Mouse (Mus musculus) heart, embryonic 13.5 days (tissue): Measurements from ENCODE around the gene Ubtf. TPM values are rescaled to one million over a fixed set of nuclear protein-coding genes. Genes with fewer than 3 reads are reported as not detected.

Source experiments
- ATAC-seq: fragments of 200-750 bp; cut with Nextera tagmentation; 2 replicates; pipeline ENCODE4 v1.8.0; 2017; ENCODE audit warnings: moderate TSS enrichment; ENCODE audit not compliant: insufficient number of reproducible peaks, low FRiP score, low TSS enrichment; ENCODE audit errors: extremely low read depth
- H3K27ac ChIP-seq: fragments of 300-500 bp; sonication (generic); replicated peaks from 2 replicates; pipeline ENCODE4 v1.5.1; 2015; ENCODE audit warnings: moderate library complexity, mild to moderate bottlenecking, inconsistent platforms
- H3K27me3 ChIP-seq: fragments of 300-500 bp; sonication (generic); replicated peaks from 2 replicates; pipeline ENCODE4 v1.6.1; 2015; ENCODE audit warnings: mild to moderate bottlenecking, inconsistent platforms
- H3K36me3 ChIP-seq: fragments of 300-500 bp; sonication (generic); 2 replicates; pipeline ENCODE4 v1.6.1; 2015; ENCODE audit warnings: mild to moderate bottlenecking, inconsistent platforms
- H3K4me1 ChIP-seq: fragments of 300-500 bp; sonication (generic); 2 replicates; pipeline ENCODE4 v1.6.1; 2015; ENCODE audit warnings: inconsistent platforms
- H3K4me2 ChIP-seq: fragments of 300-500 bp; sonication (generic); 2 replicates; pipeline ENCODE4 v1.6.1; 2015; ENCODE audit warnings: inconsistent platforms, mild to moderate bottlenecking, moderate library complexity
- H3K4me3 ChIP-seq: fragments of 300-500 bp; sonication (generic); 2 replicates; pipeline ENCODE4 v1.5.1; 2015; ENCODE audit warnings: moderate library complexity, mild to moderate bottlenecking, inconsistent platforms
- H3K9ac ChIP-seq: fragments of 300-500 bp; sonication (generic); 2 replicates; pipeline ENCODE4 v1.6.1; 2015; ENCODE audit warnings: inconsistent platforms, mild to moderate bottlenecking, moderate library complexity
- H3K9me3 ChIP-seq: fragments of 300-500 bp; sonication (generic); 2 replicates; pipeline ENCODE4 v1.6.1; 2016; ENCODE audit warnings: inconsistent platforms
- WGBS: fragments of 180-500 bp; shearing (Covaris S2); methylation state at CpG from one replicate; pipeline ENCODE4 v1.1.7; 2015; ENCODE audit warnings: mixed read lengths; 5-methylcytosine and 5-hydroxymethylcytosine counted together
- polyA plus RNA-seq: library from polyadenylated mRNA; unstranded; fragments of >200 nt; fragmentation: Nextera tagmentation; extraction: Ambion mirVana; gene quantifications from 2 replicates; pipeline ENCODE4 v1.2.1, GENCODE M21; 2015

Gene Ubtf
- polyA plus RNA-seq, 1 experiment from 2014 or later = 51.1 TPM

DNA sequence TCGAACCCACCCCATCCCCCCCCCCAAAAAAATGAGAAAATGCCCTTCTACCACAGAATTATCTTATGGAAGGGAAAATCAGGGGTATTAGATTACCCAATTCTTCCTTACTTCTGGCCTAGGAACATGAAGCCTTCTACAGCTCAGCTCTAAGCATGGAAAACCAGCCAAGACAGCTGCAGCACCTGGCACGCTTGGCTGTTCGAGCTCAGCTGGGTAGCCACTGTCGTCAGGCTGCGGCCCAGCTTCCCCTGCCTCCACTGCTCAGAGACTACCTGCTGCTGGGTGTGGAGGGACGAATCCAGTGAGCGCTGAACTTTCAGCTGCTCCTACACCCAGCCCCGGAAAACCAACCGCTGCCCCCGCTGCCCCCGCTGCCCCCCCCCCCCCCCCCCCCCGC, 41.8 kb downstream of the Ubtf start:
- Histone ChIP-seq H3K36me3 (no peaks in the 10 kb centered on the region), H3K4me2 (no peak overlapping the region), H3K27me3 (peaks cover 10% of the 10 kb centered on the region), H3K9me3 (no peaks in the 10 kb centered on the region), H3K4me1 (peaks cover 12% of the 10 kb centered on the region), H3K27ac (no peak overlapping the region), H3K9ac (no peak overlapping the region), H3K4me3 (no peak overlapping the region)
- WGBS = 61% methylated on average over 10 of the region's 12 CpGs
- ATAC-seq = no peak

GRCm38 (mm10) chr11:102276411-102276915, 43.1 kb downstream of the Ubtf start:
- peak; percentile 46; the same call in 1 of the 2 replicates for ATAC-seq
- 2% methylated on average over 33 of the region's 33 CpGs for WGBS
- peaks cover 12% of the 10 kb centered on the region for H3K4me1 ChIP-seq
- H3K9ac ChIP-seq = peak overlapping the region; percentile 80
- peak overlapping the region; percentile 79 for H3K4me2 ChIP-seq
- no peaks in the 10 kb centered on the region for H3K36me3 ChIP-seq
- no peak overlapping the region for H3K27ac ChIP-seq
- peak overlapping the region; percentile 51 for H3K4me3 ChIP-seq
- peaks cover 10% of the 10 kb centered on the region for H3K27me3 ChIP-seq
- no peaks in the 10 kb centered on the region for H3K9me3 ChIP-seq

DNA sequence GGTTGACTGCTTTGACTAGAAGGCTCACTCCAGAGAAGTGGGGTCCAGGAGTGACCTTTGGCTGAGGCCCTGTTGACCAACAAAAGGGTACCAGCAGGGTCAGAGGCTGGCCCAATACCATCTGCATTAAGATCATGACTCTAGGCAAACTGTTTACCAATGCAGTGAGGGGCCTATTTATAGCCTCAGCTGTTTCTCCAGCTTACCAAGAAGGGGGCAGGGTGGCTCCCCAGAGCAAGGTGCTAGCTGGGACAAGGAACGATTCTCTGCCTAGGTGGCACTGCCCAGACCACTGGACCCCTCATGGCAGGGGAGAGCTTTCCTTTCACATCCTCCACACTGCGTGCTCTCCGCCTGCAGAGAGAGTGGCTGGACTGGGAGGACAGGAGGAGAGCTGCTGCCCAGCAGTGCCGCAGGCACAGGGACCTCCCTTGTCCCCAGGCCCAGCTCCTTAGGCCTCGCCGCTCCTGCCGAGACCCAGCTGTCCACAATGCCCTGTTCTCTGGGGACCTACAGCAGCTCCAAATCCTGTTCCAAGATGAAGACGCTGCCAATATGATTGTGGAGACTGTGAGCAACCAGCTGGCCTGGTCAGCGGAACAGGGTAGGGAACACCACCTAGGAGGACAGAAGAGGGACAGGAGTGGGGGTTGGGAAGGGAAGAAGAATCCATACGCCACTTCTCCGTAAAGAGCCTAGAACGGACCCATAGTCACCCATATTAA, 50.9 kb downstream of the Ubtf start, which contains the start of gene Asb16:
Asb16 (plus strand) TSS at position 224 of the 725 bp plus-strand sequence.
- Histone ChIP-seq H3K27ac (0 out of 2 replicates have a peak within 1 kb of the TSS, but pooled peaks have one; percentile 28), H3K27me3 (no peaks in the 10 kb centered on the region; the same call in 1 of the 2 replicates), H3K4me1 (peaks cover 17% of the 10 kb centered on the region), H3K9ac (peak within 1 kb of the TSS; percentile 37; the same call in 1 of the 2 replicates), H3K4me2 (peak within 1 kb of the TSS; percentile 9; the same call in 1 of the 2 replicates), H3K36me3 (peaks cover 4% of the 10 kb centered on the region; the same call in 1 of the 2 replicates), H3K4me3 (no peak within 1 kb of the TSS), H3K9me3 (no peaks in the 10 kb centered on the region)
- WGBS = 82% methylated on average over 12 of the region's 12 CpGs
- ATAC-seq = no peak

DNA sequence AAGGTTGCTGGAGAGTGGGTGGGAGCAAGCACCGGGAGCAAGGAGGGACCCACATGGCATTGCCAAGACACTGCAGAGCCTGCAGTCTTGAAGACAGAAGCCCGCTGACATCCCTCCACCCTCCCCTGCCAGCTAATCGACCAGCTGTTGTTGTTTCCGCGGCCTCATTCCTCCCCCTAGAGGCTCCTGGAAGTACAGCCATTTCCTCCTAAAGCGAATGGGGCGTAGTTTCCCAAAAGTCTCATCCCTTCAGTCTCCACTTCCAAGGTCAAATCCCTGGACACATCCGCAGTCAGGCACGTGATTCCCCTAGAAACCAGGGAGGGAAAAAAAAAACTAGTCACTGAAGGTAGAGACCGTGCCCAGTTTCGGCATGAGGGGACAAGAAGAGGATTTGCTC, 52.1 kb downstream of the Ubtf start:
- Histone ChIP-seq H3K4me1 (peaks cover 17% of the 10 kb centered on the region), H3K27me3 (no peaks in the 10 kb centered on the region; the same call in 1 of the 2 replicates), H3K9me3 (no peaks in the 10 kb centered on the region), H3K4me3 (no peak overlapping the region), H3K36me3 (peaks cover 14% of the 10 kb centered on the region), H3K9ac (0 out of 2 replicates have a peak overlapping the region, but pooled peaks have one; percentile 37), H3K4me2 (peak overlapping the region; percentile 9; the same call in 1 of the 2 replicates), H3K27ac (no peak overlapping the region)
- 4% methylated on average over 11 of the region's 11 CpGs for WGBS
- no peak for ATAC-seq

GRCm38 (mm10) chr11:102266631-102267355, 52.7 kb downstream of the Ubtf start:
- Histone ChIP-seq H3K36me3 (peaks cover 21% of the 10 kb centered on the region), H3K9ac (0 out of 2 replicates have a peak overlapping the region, but pooled peaks have one; percentile 37), H3K27ac (no peak overlapping the region), H3K27me3 (no peaks in the 10 kb centered on the region), H3K4me1 (peaks cover 17% of the 10 kb centered on the region), H3K9me3 (no peaks in the 10 kb centered on the region), H3K4me2 (no peak overlapping the region), H3K4me3 (no peak overlapping the region)
- ATAC-seq = no peak
- WGBS = 86% methylated on average over 8 of the region's 8 CpGs

DNA sequence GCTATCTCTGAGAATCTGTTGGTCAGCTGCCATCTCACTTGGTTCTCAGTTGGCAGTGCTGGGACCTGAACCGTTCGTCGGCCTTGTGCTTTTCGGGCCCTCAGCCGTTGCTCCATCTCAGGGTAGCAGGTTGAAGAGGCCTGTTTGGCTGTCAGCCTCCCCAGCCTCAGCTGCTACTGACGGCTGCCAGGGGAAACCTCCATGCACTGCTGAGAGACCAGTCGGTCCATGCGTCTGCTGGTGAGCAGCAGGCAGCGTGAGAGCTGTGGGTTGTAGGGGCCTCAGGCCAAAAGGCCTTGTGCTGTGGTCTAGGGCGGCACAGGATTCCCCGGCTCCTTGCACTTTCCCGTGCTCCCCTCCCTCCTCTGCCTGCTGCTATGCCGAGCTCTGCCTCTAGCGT, 53.7 kb downstream of the Ubtf start:
- ATAC-seq = no peak
- Histone ChIP-seq H3K36me3 (peaks cover 27% of the 10 kb centered on the region), H3K27me3 (no peaks in the 10 kb centered on the region), H3K27ac (no peak overlapping the region), H3K9me3 (no peaks in the 10 kb centered on the region), H3K4me1 (peaks cover 17% of the 10 kb centered on the region), H3K9ac (no peak overlapping the region), H3K4me3 (no peak overlapping the region), H3K4me2 (no peak overlapping the region)
- WGBS = 59% methylated on average over 14 of the region's 14 CpGs

GRCm38 (mm10) chr11:102263211-102263610, 56.3 kb downstream of the Ubtf start:
- Histone ChIP-seq H3K4me3 (no peak overlapping the region), H3K36me3 (peaks cover 49% of the 10 kb centered on the region), H3K4me2 (no peak overlapping the region), H3K27ac (no peak overlapping the region), H3K4me1 (peaks cover 11% of the 10 kb centered on the region), H3K9me3 (no peaks in the 10 kb centered on the region), H3K27me3 (no peaks in the 10 kb centered on the region), H3K9ac (0 out of 2 replicates have a peak overlapping the region, but pooled peaks have one; percentile 10)
- 86% methylated on average over 7 of the region's 7 CpGs for WGBS
- no peak for ATAC-seq

DNA sequence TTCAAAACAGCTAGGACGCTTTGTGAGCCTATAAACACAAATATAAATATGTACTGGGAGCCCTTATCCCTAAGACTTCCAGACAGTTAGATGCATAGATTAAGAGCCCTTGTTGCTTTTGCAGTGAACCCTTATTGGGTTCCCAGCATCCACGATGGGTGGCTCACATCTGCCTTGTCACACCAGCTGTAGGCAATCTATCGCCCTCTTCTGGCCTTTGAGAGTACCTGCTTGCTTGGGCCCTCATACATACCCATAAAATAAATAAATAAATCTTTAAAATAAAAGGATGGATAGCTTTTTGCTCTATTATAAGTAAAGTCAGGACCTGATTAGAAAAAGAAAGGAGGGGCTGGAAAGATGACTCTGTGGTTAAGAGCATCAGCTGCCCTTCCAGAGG, 61.0 kb downstream of the Ubtf start:
- no peak overlapping the region for H3K4me3 ChIP-seq
- 86% methylated on average over 3 of the region's 3 CpGs for WGBS
- H3K4me2 ChIP-seq = no peak overlapping the region
- H3K27ac ChIP-seq = no peak overlapping the region
- H3K27me3 ChIP-seq = no peaks in the 10 kb centered on the region
- peaks cover 27% of the 10 kb centered on the region for H3K4me1 ChIP-seq
- H3K9ac ChIP-seq = no peak overlapping the region
- peaks cover 67% of the 10 kb centered on the region for H3K36me3 ChIP-seq
- no peak for ATAC-seq
- H3K9me3 ChIP-seq = no peaks in the 10 kb centered on the region

DNA sequence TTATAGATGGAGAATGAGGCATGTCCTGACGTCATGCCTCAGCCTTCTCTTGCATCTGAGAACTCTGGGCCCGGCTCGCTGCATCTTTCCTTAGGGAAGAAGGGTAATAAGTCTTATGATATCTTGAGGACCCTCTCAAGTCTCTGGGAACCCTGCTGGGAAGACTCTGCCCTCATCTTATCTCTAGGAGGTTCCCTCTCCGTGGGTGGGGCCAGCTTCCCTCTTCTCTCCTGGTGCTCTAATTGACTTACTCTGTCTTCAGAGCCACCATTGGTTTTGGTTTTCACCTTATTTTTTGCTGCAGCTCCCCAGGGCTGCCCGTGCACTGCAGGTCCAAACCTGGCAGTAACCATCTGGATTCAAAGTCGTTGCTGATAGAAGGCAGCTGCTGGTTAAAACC, 61.4 kb downstream of the Ubtf start:
- Histone ChIP-seq H3K27me3 (no peaks in the 10 kb centered on the region), H3K9ac (no peak overlapping the region), H3K36me3 (peaks cover 63% of the 10 kb centered on the region), H3K4me2 (no peak overlapping the region), H3K9me3 (no peaks in the 10 kb centered on the region), H3K4me1 (peaks cover 27% of the 10 kb centered on the region), H3K4me3 (no peak overlapping the region), H3K27ac (no peak overlapping the region)
- no peak for ATAC-seq
- WGBS = 56% methylated on average over 6 of the region's 6 CpGs

DNA sequence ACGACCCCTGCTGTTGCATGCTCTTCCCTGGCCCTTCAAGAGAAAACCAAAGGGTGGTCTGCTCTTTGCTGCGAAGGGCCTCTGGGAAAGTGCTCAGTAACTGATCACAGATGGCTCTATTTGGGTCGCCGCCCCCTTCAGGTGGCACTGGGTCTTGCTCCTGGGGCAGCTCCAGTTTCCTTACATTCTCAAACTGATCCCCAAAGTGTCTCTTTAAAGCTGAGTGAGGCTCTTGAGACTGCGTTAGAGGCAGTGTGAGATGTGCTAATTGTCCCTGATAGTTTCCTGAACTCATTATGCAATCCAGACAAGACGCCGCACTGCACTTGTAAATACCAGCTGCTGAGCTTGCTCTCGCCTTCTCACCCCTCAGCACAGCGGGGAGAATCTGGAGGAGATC, 62.0 kb downstream of the Ubtf start:
- H3K27ac ChIP-seq = no peak overlapping the region
- H3K4me1 ChIP-seq = peaks cover 27% of the 10 kb centered on the region
- 42% methylated on average over 9 of the region's 9 CpGs for WGBS
- H3K4me2 ChIP-seq = no peak overlapping the region
- peak overlapping the region; percentile 56; the same call in 1 of the 2 replicates for H3K9ac ChIP-seq
- H3K36me3 ChIP-seq = peaks cover 59% of the 10 kb centered on the region
- ATAC-seq = no peak
- H3K27me3 ChIP-seq = no peaks in the 10 kb centered on the region
- H3K9me3 ChIP-seq = no peaks in the 10 kb centered on the region
- H3K4me3 ChIP-seq = no peak overlapping the region
